Mouse (Mus musculus): Measurements from ENCODE around the gene Acsl5.
A peak's percentile ranks its signal among the peaks of the same experiment; 100 is the strongest.

GRCm38 (mm10) chr19:55341377-55341776 lies 89.6 kb downstream of the Acsl5 start:
- TF ChIP-seq CTCF (IDR thresholded peaks at IDR 0.05; ENCODE audit: low read depth) (peak; percentile 43), EP300 (optimal IDR thresholded peaks at IDR 0.05) (no peak)
